Mouse (Mus musculus) induced T-regulatory cell, adult 2 months (primary cell): ENCODE data around the gene Ptprf.
A peak's percentile ranks its signal among the peaks of the same experiment; 100 is the strongest.

Source experiments
- DNase-seq: peaks from one replicate; pipeline ENCODE4 v3.0.0-alpha.2; 2012; ENCODE audit warnings: low read depth

Gene Ptprf

DNA sequence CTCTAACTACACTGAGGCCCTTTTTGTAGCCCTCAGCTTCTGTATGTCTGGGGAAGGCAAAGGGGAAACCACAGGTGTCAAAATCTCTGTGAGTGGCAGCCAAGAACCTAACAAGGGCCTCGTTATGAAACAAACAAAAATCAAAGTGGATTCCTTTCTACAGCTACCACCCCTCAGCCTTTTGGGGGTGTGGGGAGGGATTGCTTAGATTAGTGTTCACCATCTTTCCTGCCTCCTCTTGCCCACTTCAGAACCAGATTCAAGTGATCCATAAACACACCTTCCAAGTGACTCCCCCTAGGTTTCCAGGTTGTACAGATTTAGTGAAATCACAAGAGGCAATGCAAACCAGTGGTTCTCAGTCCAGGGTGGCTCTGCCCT is 9.0 kb downstream of the Ptprf start:
- no peak for DNase-seq

DNA sequence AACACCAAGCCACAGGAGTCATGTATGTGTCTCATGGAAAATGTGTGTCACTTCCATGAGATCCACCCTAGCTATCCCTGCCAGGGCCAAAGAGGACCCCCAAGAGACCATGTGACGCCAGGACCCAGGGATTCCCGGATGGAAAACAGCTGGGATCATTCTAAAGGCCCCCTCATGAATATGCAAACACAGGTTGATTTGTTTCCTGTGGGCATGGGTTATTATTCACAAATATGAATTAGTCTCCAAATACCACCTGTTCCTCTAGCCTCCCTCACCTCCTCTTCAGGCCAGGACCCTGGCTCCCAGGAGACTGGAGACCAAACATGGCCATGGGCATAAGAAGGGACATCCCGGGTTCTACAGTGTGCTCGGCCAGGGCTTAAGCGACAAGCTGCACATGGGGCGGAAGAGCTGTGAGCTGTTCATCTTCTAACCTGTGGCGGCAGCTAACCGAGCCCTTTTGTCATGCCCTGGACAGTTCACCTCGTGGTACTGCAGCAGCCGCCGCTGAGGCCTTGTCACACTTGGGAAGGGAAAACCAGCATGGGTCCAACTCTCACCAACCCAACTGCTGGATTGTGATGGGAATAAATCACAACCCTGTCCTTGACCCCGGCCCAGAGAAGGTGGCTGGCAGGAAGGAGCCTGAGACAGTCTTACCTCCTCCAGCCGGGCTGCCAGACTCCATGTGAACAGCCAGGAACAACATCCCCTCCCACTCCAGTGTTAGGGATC is 9.6 kb downstream of the Ptprf start:
- DNase-seq: no peak

DNA sequence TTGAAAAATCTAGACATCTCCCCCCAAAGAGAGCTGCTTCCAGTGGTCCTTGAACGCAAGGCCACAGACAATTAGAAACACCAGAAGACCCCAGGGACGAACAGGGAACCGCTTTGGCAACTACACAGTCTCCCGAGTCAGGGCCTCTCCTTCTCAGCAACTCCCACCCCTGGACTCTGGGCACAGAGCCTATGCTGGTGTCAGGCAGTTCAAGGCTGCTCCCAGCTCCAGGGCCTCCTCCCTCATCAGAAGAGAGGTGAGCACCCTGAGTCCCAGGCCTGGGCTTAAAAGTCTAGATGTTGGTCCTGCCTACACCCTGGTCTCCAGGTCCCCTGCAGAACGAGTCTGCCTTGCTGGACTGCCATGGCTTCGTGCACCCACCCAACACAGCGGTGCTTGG is 10.7 kb downstream of the Ptprf start:
- DNase-seq: no peak

DNA sequence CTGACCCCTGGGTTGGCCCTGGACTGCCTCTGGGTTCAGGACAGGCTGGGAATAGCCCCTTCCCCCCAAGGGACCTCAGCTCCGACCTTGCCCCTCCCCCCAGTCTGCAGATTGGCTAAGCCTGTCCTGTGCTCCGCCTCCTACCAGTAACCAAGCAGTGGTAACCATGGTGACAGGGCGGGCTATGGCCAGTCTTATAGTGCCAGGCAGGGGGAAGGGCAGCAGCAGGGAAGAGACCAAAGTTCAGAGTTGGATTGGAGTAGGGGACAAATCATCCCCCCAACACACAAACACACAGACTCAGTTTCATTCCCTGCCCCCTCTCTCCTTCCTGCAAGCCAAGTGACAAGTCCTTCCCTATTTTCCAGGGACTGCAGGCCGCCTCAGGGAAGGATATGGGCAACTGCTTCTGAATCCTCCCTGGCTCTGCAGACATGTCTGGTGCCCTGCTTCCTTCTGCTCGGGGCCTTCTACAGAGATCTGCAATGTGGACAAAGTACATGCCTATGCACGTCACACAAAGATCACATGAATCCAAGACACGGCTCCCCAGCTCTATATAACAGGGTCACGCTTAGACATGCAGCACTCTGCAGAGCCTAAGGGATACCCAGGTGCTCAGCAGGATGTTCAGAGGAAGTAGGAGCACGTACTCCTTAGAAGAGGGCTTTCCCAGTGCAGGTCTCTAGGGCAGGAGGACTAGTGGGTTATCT is 14.5 kb downstream of the Ptprf start:
- DNase-seq: no peak

DNA sequence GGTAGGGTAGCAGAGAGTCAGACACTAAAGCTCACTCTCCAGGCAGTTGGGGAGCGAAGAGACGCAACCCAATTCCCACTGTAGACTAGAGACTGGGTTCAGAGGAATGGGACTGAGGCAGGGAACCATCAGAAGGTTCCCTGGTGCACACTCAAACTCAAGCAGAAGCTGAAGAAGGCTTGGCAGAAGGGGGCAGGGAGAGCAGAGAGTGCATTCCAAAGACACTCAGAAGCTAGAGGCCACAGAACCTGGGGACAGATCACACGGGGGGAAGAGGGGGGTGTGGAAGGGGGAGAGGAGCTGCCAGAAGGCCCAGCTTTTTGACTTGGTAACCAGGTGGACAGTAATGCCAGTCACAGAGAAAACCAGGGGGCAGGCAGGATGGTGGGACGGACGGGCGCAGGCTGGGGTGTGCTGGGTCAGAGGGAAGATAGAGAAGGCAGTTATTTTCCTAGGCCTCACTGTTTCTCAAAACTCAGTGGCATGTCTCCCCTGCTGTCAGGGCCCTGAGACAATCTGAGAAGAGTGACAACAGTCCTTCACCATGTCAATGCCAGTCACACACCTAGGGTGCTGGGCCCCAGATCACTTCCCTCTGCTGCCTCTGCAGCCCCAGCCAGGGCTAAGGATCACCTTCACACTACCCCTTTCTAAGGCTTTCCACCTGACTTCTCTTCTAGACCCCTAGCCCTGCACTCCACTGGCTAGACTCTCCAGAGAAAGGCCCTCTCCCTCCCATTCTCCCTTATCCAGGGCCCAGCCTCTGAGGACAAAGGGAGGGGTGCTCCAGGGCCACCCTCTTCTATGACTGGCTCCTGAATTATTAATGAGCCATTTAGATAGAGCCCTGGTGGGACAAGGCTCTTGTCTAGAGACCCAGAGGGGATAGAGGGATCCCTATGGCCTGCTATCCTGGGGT is 15.3 kb downstream of the Ptprf start:
- no peak for DNase-seq

DNA sequence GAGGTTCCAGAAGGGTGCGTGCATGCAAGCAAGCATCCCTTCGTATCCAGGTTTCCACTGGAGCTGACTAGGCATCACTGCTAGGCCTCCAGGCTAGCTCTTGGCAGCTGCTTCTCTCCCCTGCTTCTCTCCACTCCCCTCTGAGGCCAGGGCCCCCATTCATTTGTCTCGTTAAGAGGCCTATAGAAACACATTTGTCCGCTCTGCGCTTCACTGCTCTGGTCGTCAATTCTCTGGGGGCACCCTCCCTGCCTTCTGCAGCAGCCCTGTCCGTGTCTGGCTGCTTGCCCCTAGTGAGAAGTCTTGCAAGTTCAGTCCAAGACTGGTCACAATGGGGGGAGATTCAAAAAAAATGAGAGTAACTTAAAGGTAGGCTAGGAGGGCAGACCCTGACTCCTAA is 16.7 kb downstream of the Ptprf start:
- no peak for DNase-seq

DNA sequence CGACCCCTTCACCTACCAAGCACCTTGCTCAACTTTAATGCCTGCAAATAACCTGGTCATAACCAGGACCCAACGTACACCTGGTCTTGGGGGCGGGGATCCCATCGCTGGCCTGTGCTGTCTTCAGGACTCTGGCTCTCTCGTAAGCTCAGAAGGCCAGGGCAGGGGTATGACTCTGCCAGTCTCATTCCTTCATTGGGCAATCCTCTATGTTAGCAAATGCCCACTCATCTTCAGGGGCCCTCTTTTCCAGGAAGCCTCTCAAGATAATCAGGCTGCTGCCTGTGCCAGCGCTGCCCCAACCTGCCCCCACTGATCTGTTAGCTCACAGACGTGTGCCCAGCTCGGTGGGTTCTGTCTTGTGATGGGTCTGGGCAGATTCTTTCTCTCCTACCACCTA is 17.2 kb downstream of the Ptprf start:
- no peak for DNase-seq

DNA sequence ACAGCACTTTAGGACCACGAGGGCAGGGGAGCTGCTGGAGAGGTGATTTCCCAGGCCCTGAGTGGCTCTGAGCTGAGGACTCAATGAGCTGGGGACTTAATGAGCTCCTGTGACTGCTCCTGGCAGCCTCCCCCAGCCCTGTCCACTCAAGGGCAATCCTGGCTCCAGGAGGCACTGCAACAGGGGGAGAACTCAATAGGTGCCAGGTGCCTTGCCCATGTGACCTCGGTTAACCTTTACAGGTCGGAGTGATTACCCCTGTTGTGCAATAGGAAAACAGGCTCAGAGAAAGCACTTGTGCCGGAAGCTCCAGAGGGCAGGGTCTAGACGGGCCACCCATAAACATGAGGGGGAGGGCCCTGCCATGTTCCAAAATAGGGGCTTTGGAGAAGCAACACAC is 17.7 kb downstream of the Ptprf start:
- no peak for DNase-seq

DNA sequence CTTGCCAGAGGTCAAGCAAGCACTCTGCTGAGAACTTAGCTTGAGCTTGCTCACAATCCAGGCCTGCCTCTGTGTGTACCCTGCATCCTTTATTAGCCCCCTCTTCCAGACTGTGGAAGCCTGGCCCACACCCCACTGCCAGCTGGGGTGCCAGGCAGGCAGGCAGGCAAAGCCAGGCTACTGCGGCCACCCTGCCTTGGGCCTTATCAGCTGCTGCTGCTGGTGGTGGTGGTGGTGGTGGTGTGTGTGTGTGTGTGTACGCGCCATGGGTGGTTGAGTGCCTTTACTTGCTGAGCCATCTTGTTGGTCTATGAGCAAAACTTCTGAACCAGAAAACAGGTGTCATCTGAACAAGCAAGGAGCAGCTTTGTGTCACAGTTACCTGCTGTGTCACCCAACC is 18.3 kb downstream of the Ptprf start:
- no peak for DNase-seq

DNA sequence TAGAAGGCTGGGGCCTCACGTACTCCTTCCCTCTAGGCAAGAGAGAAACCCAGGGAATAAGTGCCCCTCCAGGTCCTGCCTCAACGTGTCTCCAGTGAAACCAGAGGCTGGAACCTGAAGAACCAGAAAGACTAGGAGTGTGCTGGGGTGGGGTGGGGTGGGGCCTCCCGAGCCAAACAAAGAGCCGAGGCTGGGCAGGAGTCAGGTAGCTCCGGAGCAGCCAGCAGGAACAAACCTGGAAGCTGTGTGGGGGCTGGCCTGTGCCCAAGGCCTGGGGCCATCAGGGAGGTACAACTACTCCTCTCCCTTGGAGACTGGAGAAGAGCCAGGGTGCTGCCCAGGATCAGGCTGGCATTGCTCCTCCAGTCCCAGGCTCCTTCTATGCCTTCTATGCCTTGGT is 18.9 kb downstream of the Ptprf start:
- no peak for DNase-seq

DNA sequence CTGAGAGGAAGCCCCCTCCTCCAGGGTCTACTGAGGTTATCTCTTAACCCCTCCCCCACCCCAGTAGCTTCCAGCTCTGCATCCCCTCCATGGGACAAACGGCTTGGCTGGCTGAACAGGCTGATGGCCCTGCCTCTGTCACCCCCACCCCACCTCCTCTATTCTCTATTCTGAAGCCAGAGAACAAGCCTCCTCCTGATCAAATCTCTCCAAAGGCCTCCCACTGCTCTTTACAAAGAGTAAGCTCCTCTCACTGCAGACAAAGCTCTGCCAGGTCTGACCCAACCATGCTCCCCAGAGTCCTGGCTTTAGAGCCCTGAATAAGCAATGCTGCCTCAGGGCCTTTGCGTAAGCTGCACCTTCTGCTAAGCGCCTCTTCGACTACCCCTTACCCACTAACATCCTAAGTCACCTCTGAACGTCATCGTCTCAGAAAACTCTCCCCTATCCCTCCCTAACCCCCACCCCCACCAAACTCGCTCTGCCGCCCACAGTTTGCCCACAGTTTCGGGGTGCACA is 19.6 kb downstream of the Ptprf start:
- DNase-seq: no peak

DNA sequence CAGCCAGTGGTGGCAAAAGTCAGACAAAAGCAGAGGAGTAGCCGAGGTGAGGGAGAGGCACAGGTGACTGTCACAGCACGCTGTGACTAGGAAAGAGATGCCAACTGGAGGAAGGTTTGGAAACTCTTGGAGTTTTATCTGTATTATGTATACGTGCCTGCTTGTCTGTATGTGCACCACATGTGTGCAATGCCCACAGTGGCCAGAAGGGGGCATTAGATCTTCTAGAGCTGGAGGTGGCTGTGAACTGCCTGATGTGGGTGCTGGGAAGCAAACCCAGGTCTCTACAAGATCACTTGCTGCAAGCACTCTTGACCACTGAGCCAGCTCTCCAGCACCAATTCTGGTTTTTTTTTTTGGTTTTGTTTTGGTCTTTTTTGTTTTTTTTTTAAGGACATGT is 20.5 kb downstream of the Ptprf start:
- peak; percentile 22 for DNase-seq

DNA sequence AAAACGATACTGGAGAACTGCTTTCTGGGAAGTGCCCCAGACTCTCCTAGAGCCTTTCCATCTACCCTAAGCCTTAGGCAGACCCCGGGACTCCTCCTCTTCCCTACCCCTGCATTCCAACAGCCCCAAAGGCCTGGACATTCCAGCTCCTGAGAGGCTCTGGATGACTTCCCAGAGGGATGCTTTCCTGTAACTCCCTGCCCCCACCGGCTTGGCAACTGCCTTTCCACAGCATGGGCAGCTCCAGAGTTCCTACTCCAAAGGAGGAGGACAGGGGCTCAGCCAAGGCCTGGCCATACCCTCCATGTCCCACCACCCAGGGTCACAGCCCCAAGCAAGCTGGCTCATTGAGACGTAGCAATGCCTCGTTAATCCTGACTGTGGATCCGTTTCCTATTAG is 21.2 kb downstream of the Ptprf start:
- no peak for DNase-seq

DNA sequence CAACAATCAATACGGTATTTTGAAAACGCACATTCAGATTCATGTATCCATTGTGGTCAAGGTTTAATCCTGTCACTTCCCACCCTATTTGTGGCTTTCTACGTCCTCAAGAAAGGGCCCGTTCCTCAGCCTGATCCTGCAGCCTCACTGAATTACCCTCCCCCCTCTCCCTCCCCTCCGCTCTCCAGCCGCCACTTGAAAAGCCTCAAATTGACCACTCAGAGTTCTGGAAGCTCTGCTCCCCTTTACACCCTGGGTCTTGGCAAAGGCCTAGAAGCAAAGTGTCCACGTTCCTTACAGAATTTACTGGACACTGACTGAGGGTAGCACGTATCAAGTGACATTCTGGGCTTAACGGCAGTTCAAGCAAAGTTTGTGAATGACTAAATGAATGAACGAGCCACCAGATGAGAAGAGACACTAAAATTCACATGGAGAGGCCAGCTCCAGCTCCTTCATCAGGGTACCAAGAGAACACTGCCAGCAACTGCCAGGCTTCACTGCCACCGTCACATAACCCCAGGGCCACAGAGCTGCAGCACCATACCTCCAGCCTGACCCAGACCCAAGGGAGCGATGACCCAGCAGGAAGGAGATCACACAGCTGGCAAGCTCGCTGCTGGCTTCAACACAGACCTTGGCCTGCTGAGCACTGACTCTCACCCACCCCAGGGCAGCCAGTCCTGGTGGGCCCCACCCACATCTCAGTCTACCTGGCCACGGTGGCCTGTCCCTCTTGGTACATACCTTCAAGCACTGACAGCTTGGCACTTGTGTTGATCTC is 22.6 kb downstream of the Ptprf start:
- DNase-seq: no peak

DNA sequence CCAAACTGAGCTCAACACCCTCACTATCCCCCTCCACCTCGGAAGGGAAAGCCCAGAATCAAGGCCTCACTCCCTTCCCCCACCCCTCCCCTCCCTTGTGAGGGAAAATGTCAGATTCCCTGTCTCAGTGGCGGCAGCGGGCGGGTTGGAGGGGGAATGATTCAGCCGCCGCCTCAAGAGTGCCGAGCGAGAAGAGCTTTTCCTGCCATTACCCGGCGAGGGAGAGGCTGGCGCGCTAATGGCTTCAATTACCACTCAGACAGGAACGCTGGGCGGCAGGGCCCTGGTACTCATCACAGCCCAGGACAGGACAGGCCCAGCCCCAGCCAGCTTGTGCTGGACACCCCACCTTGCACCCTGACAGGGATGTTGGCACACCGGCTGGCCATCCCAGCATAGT is 25.6 kb downstream of the Ptprf start:
- no peak for DNase-seq

DNA sequence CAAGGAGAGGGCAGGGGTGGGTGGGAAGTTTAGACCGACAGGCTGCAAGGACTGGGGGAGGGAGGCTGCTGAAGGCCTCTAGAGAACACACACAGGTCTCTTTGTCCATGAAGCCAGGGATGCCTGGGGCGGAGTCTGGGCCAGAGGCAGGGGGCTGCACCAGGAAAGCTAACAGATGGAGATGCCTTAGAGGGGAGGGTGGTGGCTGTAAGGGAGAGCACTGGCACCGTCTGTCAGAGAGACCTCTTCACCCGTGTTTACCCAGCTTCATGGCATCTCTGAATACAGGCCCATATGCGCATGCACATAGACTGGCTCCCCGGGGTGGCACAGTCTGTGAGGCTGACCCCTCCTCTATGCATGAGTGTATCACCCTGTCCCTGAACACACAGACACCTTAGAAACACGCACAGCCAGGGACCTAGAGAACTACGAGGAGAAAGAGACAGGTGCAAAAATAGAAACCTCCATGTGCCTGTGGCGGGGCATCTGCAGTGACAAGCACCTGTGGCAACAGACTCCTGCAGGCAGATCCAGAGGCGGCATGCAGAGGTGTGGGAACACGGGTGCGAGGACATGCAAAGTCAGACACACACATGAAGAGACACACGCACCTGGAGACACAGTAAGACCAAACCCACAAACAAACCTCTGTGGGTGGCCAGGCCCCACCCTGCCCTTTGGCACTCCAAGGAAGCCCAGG is 29.3 kb downstream of the Ptprf start:
- no peak for DNase-seq

DNA sequence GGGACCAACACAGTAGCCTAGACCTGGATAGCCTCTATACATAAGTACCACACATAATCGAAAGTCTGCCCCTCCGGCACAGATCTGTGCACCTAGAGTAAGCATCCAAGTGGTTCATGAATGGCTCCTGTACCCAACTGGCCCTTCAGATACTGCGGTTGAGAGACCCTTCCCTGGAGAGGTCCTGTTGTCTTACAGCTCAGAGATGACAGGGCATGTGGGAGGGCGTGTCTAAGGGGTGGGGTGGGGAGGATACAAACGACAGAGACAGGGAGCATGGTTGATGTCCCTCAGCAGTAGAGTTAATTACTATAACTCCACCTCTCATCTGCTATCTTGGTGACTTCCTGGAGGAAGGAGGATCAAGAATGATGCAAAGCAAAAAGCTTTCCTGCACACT is 29.9 kb downstream of the Ptprf start:
- DNase-seq: peak; percentile 4

DNA sequence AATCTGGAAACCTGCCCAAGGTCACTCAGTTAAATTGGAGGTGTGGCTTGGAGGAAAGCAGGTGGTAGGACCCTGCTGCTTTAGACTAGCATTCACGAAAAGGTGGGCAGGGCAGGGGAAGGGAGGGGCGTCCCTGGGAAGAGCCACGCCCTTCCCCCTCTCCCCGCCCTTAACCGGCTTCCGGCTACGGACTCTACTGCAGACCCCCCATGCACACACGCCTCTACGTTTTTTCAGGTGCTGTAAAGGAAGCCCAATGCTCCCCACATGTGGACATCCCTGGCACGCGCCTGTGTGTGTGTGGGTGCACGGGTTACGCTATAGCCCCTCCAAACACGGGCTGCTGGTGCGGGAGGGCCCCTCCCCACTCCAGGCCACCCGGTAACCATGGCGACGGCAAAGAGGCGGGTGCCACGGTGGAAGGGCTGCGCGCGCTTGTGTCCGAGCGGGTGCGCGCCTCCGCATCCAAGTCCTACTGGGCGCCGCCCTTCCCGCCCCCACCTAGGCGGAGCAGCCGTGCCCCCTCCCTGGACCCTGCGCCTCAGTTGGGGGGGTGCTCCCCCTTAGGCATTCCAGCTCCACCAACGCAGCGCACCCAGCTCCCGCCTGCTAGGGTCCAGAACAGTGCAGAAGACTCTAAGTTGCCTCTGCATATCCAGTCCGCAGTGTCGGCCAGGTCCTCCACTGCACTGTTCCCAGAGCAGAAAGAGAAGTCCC is 30.5 kb downstream of the Ptprf start:
- peak; percentile 40 for DNase-seq

DNA sequence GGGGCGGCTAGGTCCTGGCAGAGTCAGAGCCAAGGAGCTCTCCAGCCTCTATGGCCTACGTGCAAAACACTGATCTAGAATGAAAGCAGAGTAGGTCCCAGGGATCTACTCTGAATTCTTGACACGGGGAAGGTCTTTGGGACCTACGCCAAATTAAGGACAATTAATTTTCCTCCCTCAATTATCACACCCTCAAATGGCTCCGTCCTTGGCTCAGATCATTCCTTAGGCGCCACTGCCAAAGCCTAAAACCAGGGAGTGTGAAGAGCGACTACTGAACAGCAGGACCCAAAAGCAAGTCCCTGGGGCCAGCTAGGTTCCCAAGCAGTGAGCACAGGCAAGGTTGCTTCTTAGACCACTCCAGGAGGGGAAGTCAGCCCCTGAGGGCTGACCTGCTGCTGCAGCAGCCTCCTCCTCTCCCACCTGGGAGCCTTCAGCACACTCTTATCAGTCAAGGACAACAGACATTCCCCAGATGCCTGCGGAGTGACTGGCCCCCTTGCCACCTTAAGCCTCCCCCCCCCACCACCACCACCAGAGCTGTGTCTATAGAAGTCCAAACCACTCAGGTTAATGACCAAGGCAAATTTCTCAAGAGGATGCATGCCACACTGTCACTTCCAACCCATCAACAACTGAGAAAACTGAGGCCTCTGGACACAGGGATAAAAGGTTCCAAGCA is 31.3 kb downstream of the Ptprf start:
- DNase-seq: no peak

DNA sequence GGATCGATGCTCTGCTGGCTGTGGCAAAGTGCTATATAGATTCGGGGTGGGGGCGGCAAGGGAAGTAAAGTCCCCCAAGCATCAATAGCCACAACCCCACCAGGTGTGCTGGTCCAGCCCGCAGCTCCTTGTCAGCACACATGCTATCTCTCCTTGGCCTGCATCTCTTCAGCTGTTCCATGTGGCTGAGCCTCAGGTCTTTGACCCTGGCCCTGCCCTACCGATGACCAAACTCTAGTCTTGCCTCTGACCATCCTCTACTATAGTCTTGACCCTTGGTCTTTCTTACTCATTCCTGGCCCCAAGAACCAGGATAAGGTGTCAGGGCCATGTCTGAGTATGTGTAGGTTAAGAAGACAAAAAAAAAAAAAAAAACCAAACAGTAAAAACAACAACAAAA is 33.2 kb downstream of the Ptprf start:
- no peak for DNase-seq
